Mouse (Mus musculus) brain, embryonic 14.5 days (tissue): ENCODE results near the gene Cpne5.

Source experiments
- CTCF ChIP-seq: fragments of 200-500 bp; IDR thresholded peaks from 2 replicates; pipeline ENCODE4 v1.5.1; 2012; ENCODE audit warnings: inconsistent platforms, mild to moderate bottlenecking, moderate library complexity, borderline replicate concordance; ENCODE audit not compliant: insufficient read depth, insufficient read length; ENCODE audit errors: extremely low read depth
- POLR2A ChIP-seq: fragments of 200-500 bp; IDR thresholded peaks from 2 replicates; pipeline ENCODE4 v1.6.1; 2012; ENCODE audit warnings: mild to moderate bottlenecking, inconsistent platforms, borderline replicate concordance; ENCODE audit not compliant: poor library complexity, insufficient read depth, insufficient read length, severe bottlenecking; ENCODE audit errors: extremely low read depth

DNA sequence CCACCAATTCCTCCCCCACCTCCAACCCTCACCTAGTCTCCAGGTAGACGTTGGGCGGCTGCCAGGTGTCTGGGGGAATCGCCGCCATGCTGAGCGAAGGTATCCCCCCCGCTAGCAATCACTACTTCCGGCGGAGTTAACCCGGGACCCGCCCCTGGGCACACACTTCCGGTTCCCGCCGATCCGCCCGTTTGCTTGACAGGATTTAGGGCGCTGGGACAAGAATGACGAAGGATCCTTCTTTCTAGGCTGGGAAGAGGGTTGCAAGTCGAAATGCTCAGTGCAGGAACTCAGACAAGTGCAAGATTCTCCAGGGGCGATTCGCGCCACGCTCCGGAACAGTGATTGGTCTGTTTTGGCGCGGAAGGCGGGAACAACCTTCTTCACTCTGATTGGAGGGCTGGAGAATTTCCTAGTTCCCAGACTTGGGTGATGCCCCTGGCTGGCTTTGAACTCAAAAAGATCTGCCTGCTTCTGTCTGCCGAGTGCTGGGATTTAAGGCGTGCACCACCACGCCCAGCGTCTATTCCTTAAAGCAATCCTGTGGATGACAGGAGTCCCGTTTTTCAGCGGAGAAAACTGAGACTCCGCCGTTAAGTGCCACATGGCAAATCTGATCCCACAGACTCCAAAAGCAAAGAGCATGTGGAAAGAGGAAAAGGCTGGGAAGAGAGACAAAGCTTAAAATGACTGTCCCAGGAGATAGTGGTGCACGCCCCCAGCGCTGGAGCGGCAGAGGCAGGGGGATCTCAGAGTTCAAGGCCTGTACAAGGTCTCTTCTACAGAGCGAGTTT, 26.1 kb upstream of the Cpne5 start, which contains the start of gene Ppil1:
- TF ChIP-seq CTCF (no peak), POLR2A (peak; percentile 37; the same call in 1 of the 2 replicates)
